Mouse (Mus musculus): ENCODE data around the gene Pde9a.

- TF ChIP-seq SIN3A (IDR thresholded peaks at IDR 0.05; ENCODE audit: low read length) (no peak), CTCF (IDR thresholded peaks at IDR 0.05 in 2 of 3, conservative IDR thresholded peaks at IDR 0.05 in 1 of 3; ENCODE audit: control insufficient read depth in 1 of 3, insufficient read depth in 1 of 3, low read depth in 2 of 3, low read length in 3 of 3, poor library complexity in 1 of 3, severe bottlenecking in 1 of 3) (peak in 1 of 3 experiments; percentile 14; a peak in 1 of 6 replicates), POLR2A (IDR thresholded peaks at IDR 0.05; ENCODE audit: control insufficient read depth in 1 of 2, insufficient read depth in 1 of 2, low read depth in 1 of 2, low read length in 2 of 2, poor library complexity in 1 of 2) (no peak), TCF12 (IDR thresholded peaks at IDR 0.05; ENCODE audit: low read depth, low read length) (no peak), SMC3 (IDR thresholded peaks at IDR 0.05; ENCODE audit: low read depth, low read length) (no peak), MAFK (IDR thresholded peaks at IDR 0.05; ENCODE audit: borderline replicate concordance, low read depth, low read length) (no peak), KAT2A (conservative IDR thresholded peaks at IDR 0.05; ENCODE audit: low read depth, low read length) (no peak), EP300 (IDR thresholded peaks at IDR 0.05; ENCODE audit: low read depth in 1 of 2, low read length in 2 of 2) (no peak), ZNF384 (IDR thresholded peaks at IDR 0.05; ENCODE audit: low read depth, low read length) (no peak), MYC (IDR thresholded peaks at IDR 0.05; ENCODE audit: low read depth, low read length) (no peak), USF1 (IDR thresholded peaks at IDR 0.05; ENCODE audit: low read depth, low read length) (no peak), RCOR1 (IDR thresholded peaks at IDR 0.05; ENCODE audit: low read depth, low read length) (no peak), MAZ (IDR thresholded peaks at IDR 0.05; ENCODE audit: low read depth, low read length) (no peak), NRF1 (IDR thresholded peaks at IDR 0.05; ENCODE audit: insufficient read depth, low read depth, low read length, poor library complexity, severe bottlenecking) (no peak)
Observed at GRCm38 (mm10) chr17:31435934-31436813, 50.2 kb downstream of the Pde9a start.
